Mouse (Mus musculus) Patski (cell line): ENCODE data around the gene Gpr146. TPM values are rescaled to one million over a fixed set of nuclear protein-coding genes. Genes with fewer than 3 reads are reported as not detected.

ENCODE experiments used
- ATAC-seq: fragments of 100-300 bp; one replicate; pipeline ENCODE4 v1.8.0; 2021
- CTCF ChIA-PET: fragments of 350-600 bp; sonication (Branson Sonifier 250); formaldehyde crosslinking; loops from one replicate; lab custom pipeline; 2022; ENCODE audit warnings: inconsistent platforms; lab: Charles Lee
- POLR2A ChIA-PET: fragments of 350-600 bp; sonication (Branson Sonifier 250); formaldehyde crosslinking; loops from one replicate; lab custom pipeline; 2022; ENCODE audit warnings: antibody characterized with exemption, inconsistent platforms; lab: Charles Lee
- DNase-seq: peaks from one replicate; pipeline ENCODE4 v3.0.0-alpha.2; 2011; ENCODE audit warnings: low read depth, low spot score
- H3K27me3 ChIP-seq: fragments of 371-371 bp; one replicate; pipeline ENCODE4 v1.5.1; 2021
- CTCF ChIP-seq: fragments of 100-300 bp; IDR thresholded peaks from one replicate; pipeline ENCODE4 v1.5.1; 2021
- in situ Hi-C: fragments of 300-500 bp; cut with MboI; formaldehyde crosslinking; loops from 3 replicates; pipeline ENCODE4 v1.11.1; 2018; ENCODE audit warnings: low pct_unique_long_range_greater_than_20kb, mixed read lengths
- polyA plus RNA-seq: library from polyadenylated mRNA; unstranded; gene quantifications from one replicate; pipeline ENCODE4 v1.2.3, GENCODE M21; 2021

The Gpr146 gene
- polyA plus RNA-seq, 1 experiment from 2014 or later = 7.9 TPM

GRCm38 (mm10) chr5:139394399-139394798, 16.9 kb downstream of the Gpr146 start:
- POLR2A ChIA-PET = interaction anchor here (1.9 kb wide), 1 partner anchor 13 kb away, joined by 4 read pairs; no protein-coding TSS in a partner anchor
- H3K27me3 ChIP-seq = no peaks in the 10 kb centered on the region
- DNase-seq (no peak), ATAC-seq (no peak)
- in situ Hi-C loops = no loop called here
- no peak for TF ChIP-seq CTCF
- CTCF ChIA-PET = no interaction called here

- TF ChIP-seq CTCF = no peak
- CTCF ChIA-PET = interaction anchor here (1.0 kb wide), 1 partner anchor 36 kb away, joined by 3 read pairs; no protein-coding TSS in a partner anchor
- POLR2A ChIA-PET = interaction anchor here (0.7 to 1.9 kb wide), 2 partner anchors 14 to 558 kb away, joined by 3 to 4 read pairs; no protein-coding TSS in a partner anchor
- no peak for DNase-seq
- in situ Hi-C loops = no loop called here
- no peaks in the 10 kb centered on the region for H3K27me3 ChIP-seq
- ATAC-seq = no peak
These were observed 18.0 kb downstream of the Gpr146 start for GRCm38 (mm10) chr5:139395528-139395927.

GRCm38 (mm10) chr5:139397359-139397916, 19.9 kb downstream of the Gpr146 start:
- CTCF ChIA-PET = interaction anchor here (0.8 to 2.7 kb wide), 12 partner anchors 8 to 63 kb away, joined by 3 to 14 read pairs (median 6); partner anchors contain the start of gene 3110082I17Rik
- TF ChIP-seq CTCF = no peak
- DNase-seq (no peak), ATAC-seq (no peak)
- POLR2A ChIA-PET = interaction anchor here (0.6 to 1.6 kb wide), 5 partner anchors 18 to 383 kb away, joined by 3 to 9 read pairs (median 4); partner anchors contain the start of gene Gpr146
- in situ Hi-C loops = no loop called here
- H3K27me3 ChIP-seq = no peaks in the 10 kb centered on the region

- no peaks in the 10 kb centered on the region for H3K27me3 ChIP-seq
- peak; percentile 65 for ATAC-seq
- in situ Hi-C loops = no loop called here
- ChIA-PET POLR2A (interaction anchor here (0.6 to 1.6 kb wide), 3 partner anchors 18 to 383 kb away, joined by 4 to 9 read pairs (median 4); partner anchors contain the start of gene Gpr146), CTCF (interaction anchor here (0.8 to 2.7 kb wide), 18 partner anchors 9 to 80 kb away, joined by 3 to 14 read pairs (median 6); partner anchors contain the start of genes 3110082I17Rik and Gper1)
- no peak for TF ChIP-seq CTCF
- peak; percentile 65 for DNase-seq
These were observed 20.7 kb downstream of the Gpr146 start for GRCm38 (mm10) chr5:139397959-139398753.

GRCm38 (mm10) chr5:139398786-139399185, 21.3 kb downstream of the Gpr146 start:
- in situ Hi-C loops = no loop called here
- ATAC-seq = no peak
- ChIA-PET CTCF (interaction anchor here (0.9 to 2.7 kb wide), 16 partner anchors 10 to 79 kb away, joined by 3 to 14 read pairs (median 6); partner anchors contain the start of genes 3110082I17Rik and Gper1), POLR2A (interaction anchor here (1.4 to 1.6 kb wide), 2 partner anchors 10 to 19 kb away, joined by 4 to 9 read pairs; no protein-coding TSS in a partner anchor)
- no peaks in the 10 kb centered on the region for H3K27me3 ChIP-seq
- DNase-seq = no peak
- TF ChIP-seq CTCF = no peak

GRCm38 (mm10) chr5:139399991-139400390, 22.5 kb downstream of the Gpr146 start:
- DNase-seq = no peak

GRCm38 (mm10) chr5:139402106-139402505, 24.6 kb downstream of the Gpr146 start:
- ChIA-PET CTCF (interaction anchor here (1.1 to 2.1 kb wide), 3 partner anchors 37 to 120 kb away, joined by 3 to 6 read pairs (median 3); no protein-coding TSS in a partner anchor), POLR2A (no interaction called here)
- TF ChIP-seq CTCF = no peak
- no peak for DNase-seq
- no peak for ATAC-seq
- H3K27me3 ChIP-seq = no peaks in the 10 kb centered on the region
- in situ Hi-C loops = loop anchor here (5.0 kb wide), 1 partner anchor 40 kb away; no protein-coding TSS in a partner anchor

More at GRCm38 (mm10) chr5:139399991-139400390, 22.5 kb downstream of the Gpr146 start:
- TF ChIP-seq CTCF = no peak
- in situ Hi-C loops = loop anchor here (5.0 kb wide), 1 partner anchor 38 kb away; no protein-coding TSS in a partner anchor
- no peaks in the 10 kb centered on the region for H3K27me3 ChIP-seq
- POLR2A ChIA-PET = interaction anchor here (1.4 kb wide), 1 partner anchor 9 kb away, joined by 4 read pairs; no protein-coding TSS in a partner anchor
- peak; percentile 65 for ATAC-seq
- CTCF ChIA-PET = interaction anchor here (0.8 to 2.5 kb wide), 4 partner anchors 11 to 58 kb away, joined by 3 to 13 read pairs (median 6); no protein-coding TSS in a partner anchor

GRCm38 (mm10) chr5:139403692-139404260, 26.3 kb downstream of the Gpr146 start:
- ATAC-seq (no peak), DNase-seq (no peak)
- in situ Hi-C loops = loop anchor here (5.0 kb wide), 1 partner anchor 41 kb away; no protein-coding TSS in a partner anchor
- no peaks in the 10 kb centered on the region for H3K27me3 ChIP-seq
- CTCF ChIA-PET = no interaction called here
- TF ChIP-seq CTCF = no peak
- POLR2A ChIA-PET = no interaction called here

- ChIA-PET POLR2A (no interaction called here), CTCF (no interaction called here)
- no peak for ATAC-seq
- in situ Hi-C loops = loop anchor here (5.0 kb wide), 1 partner anchor 43 kb away; no protein-coding TSS in a partner anchor
- no peaks in the 10 kb centered on the region for H3K27me3 ChIP-seq
- TF ChIP-seq CTCF = no peak
- DNase-seq = no peak
These were observed 27.4 kb downstream of the Gpr146 start, which contains the start of gene C130050O18Rik for GRCm38 (mm10) chr5:139404801-139405401. TSS of gene C130050O18Rik (plus strand) at chr5:139405280.
